Mouse (Mus musculus) liver, embryonic 16.5 days (tissue): Measurements from ENCODE around the gene Acsm2. TPM values are rescaled to one million over a fixed set of nuclear protein-coding genes. Genes with fewer than 3 reads are reported as not detected.
A peak's percentile ranks its signal among the peaks of the same experiment; 100 is the strongest.

Experiments
- ATAC-seq: fragments of 200-750 bp; cut with Nextera tagmentation; 2 replicates; pipeline ENCODE4 v1.8.0; 2017; ENCODE audit warnings: low read depth, mild to moderate bottlenecking, moderate number of reproducible peaks, moderate library complexity
- H3K27ac ChIP-seq: fragments of 300-500 bp; sonication (generic); 2 replicates; pipeline ENCODE4 v1.5.1; 2014; ENCODE audit warnings: mild to moderate bottlenecking, low read length
- H3K27me3 ChIP-seq: fragments of 300-500 bp; sonication (generic); 2 replicates; pipeline ENCODE4 v1.6.1; 2014; ENCODE audit warnings: low read depth, low read length, mixed read lengths; ENCODE audit not compliant: control insufficient read depth, insufficient read depth
- H3K36me3 ChIP-seq: fragments of 300-500 bp; sonication (generic); 2 replicates; pipeline ENCODE4 v1.6.1; 2014; ENCODE audit warnings: mild to moderate bottlenecking; ENCODE audit not compliant: control insufficient read depth, insufficient read depth
- H3K4me1 ChIP-seq: fragments of 300-500 bp; sonication (generic); 2 replicates; pipeline ENCODE4 v1.6.1; 2014; ENCODE audit warnings: low read depth, low read length, mixed read lengths; ENCODE audit not compliant: control insufficient read depth
- H3K4me2 ChIP-seq: fragments of 300-500 bp; sonication (generic); 2 replicates; pipeline ENCODE4 v1.6.1; 2014; ENCODE audit warnings: low read depth, low read length, mixed read lengths
- H3K4me3 ChIP-seq: fragments of 300-500 bp; sonication (generic); 2 replicates; pipeline ENCODE4 v1.5.1; 2014; ENCODE audit warnings: low read depth, mild to moderate bottlenecking, low read length
- H3K9ac ChIP-seq: fragments of 300-500 bp; sonication (generic); 2 replicates; pipeline ENCODE4 v1.6.1; 2014; ENCODE audit warnings: low read depth, low read length
- H3K9me3 ChIP-seq: fragments of 300-500 bp; sonication (generic); replicated peaks from 2 replicates; pipeline ENCODE4 v1.6.1; 2016; ENCODE audit warnings: low read length; ENCODE audit not compliant: control insufficient read depth
- WGBS: fragments of 180-500 bp; shearing (Covaris S2); extraction: QIAGEN DNeasy Blood & Tissue Kit; methylation state at CpG from one replicate; pipeline ENCODE4 v1.1.7; 2014; ENCODE audit not compliant: insufficient replicate concordance; 5-methylcytosine and 5-hydroxymethylcytosine counted together
- polyA plus RNA-seq: library from polyadenylated mRNA; unstranded; fragments of >200 nt; fragmentation: Nextera tagmentation; extraction: Ambion mirVana; gene quantifications from 2 replicates; pipeline ENCODE4 v1.2.1, GENCODE M21; 2015

Gene Acsm2
- polyA plus RNA-seq, 1 experiment from 2014 or later: not detected

DNA sequence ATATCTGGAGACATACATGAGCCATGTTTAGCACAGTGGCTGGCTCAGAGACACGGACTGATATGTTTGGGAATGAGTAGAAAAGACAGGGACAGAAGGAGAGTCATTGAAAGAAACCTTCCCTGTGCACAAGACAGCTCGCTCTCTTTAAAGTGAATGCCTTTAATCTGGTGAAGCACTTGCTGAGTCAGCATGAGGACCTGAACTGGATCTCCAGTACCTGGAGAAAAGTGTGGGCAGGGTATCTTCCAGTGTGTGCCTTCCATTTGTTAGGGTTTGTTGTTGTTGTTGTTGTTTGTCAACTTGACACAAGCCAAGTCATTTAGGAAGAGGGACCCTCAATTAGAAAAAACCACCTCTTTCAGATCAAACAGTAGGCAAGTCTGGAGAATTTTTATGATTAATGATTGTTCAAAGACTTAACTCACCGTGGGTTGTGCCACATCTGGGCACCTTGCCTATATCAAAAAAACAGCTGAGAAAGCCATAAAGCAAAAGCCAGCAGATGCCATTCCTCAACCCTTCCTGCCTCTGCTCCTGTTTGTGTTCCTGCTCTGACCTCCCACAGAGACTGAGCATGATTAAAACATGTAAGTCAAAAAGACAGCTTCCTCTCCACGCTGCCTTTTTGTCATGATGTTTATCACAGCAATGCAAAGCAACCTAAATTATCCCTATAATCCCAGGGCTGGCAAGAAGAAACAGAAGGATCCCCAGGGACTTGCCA lies 64.2 kb downstream of the Acsm2 start:
- no peaks in the 10 kb centered on the region for H3K4me1 ChIP-seq
- H3K36me3 ChIP-seq: no peaks in the 10 kb centered on the region
- H3K9me3 ChIP-seq: no peaks in the 10 kb centered on the region
- no peak overlapping the region for H3K27ac ChIP-seq
- peak overlapping the region; percentile 6 for H3K4me2 ChIP-seq
- 0 out of 2 replicates have a peak overlapping the region, but pooled peaks have one; percentile 8 for H3K4me3 ChIP-seq
- WGBS: 39% methylated on average over 4 of the region's 4 CpGs
- no peak for ATAC-seq
- H3K27me3 ChIP-seq: no peaks in the 10 kb centered on the region
- H3K9ac ChIP-seq: no peak overlapping the region

DNA sequence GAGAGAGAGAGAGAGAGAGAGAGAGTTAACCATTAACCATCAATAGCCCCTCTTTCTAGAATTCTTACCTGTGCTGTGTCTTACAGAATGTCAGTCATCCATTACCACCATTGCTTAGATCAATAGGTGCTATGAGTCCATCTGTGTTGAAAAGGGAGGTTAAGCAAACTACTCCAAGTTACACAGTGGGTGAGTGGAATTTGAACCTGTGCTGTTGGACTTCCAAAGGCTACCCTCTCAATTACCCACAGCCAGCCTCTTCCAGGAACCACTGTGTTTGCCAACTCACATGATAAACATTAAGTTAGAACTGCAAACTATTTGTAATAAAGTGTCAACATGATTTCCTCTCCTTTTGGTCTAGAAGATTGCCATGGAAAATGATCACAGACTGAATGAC lies 66.0 kb downstream of the Acsm2 start:
- Histone ChIP-seq H3K9me3 (no peaks in the 10 kb centered on the region), H3K4me3 (no peak overlapping the region), H3K27ac (no peak overlapping the region; the same call in 1 of the 2 replicates), H3K9ac (no peak overlapping the region), H3K4me2 (no peak overlapping the region), H3K27me3 (no peaks in the 10 kb centered on the region), H3K36me3 (no peaks in the 10 kb centered on the region), H3K4me1 (no peaks in the 10 kb centered on the region)
- ATAC-seq: peak; percentile 91

DNA sequence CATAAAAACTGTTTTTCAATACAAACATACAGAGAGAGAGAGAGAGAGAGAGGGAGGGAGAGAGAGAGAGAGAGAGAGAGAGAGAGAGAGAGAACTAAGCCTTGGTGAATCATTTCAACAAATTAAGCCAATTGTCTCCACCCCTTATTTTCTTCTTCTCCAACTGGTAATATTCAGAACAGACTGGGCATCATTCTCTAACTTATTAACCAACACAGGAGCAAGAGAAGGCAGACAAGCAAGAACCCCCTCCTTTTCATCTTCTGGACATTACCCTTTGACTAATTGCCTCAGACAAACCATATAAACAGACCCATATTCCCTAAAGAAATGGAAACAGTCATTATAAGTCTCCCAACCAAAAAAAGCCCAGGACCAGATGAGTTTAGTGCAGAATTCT lies 84.6 kb downstream of the Acsm2 start:
- no peaks in the 10 kb centered on the region for H3K36me3 ChIP-seq
- H3K4me1 ChIP-seq: no peaks in the 10 kb centered on the region
- H3K9me3 ChIP-seq: no peaks in the 10 kb centered on the region
- H3K4me2 ChIP-seq: no peak overlapping the region
- no peak for ATAC-seq
- H3K27ac ChIP-seq: no peak overlapping the region
- H3K27me3 ChIP-seq: no peaks in the 10 kb centered on the region
- H3K9ac ChIP-seq: no peak overlapping the region
- H3K4me3 ChIP-seq: no peak overlapping the region

DNA sequence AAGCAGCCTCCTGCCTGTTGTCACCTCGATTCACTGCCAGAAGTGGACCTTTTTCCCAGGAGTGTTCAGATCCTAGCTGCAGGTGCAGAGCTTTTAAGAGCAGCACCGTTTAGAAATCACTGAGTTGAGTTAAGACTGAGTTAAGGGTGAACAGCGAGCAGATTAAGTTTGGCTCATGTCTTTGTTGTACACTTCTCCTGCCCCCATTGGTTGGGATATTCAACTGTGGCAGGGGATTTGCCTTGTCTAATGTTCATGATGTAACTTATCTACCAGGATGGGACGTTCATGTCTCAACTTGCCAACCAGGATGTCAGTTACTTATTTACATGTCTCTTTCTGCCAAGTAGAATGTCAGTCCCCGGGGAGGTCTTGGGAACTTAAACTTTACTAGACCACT lies 88.2 kb downstream of the Acsm2 start:
- Histone ChIP-seq H3K9me3 (no peaks in the 10 kb centered on the region), H3K36me3 (no peaks in the 10 kb centered on the region), H3K27me3 (no peaks in the 10 kb centered on the region), H3K4me3 (no peak overlapping the region), H3K4me1 (no peaks in the 10 kb centered on the region), H3K27ac (no peak overlapping the region), H3K4me2 (no peak overlapping the region), H3K9ac (no peak overlapping the region)
- 54% methylated on average over 5 of the region's 5 CpGs for WGBS
- ATAC-seq: no peak

Other genes starting within 250 kb of the Acsm2 start
- not detected in 2 replicates for gene Gp2, start 95.1 kb upstream of the Acsm2 start, polyA plus RNA-seq
- not detected in 2 replicates for gene Umod, start 75.1 kb upstream of the Acsm2 start, polyA plus RNA-seq
- gene Acsm5, start 34.9 kb upstream of the Acsm2 start, polyA plus RNA-seq: 0.19 and 0.46 TPM in 2 replicates
- not detected in 2 replicates for gene Pdilt, start 30.9 kb upstream of the Acsm2 start, polyA plus RNA-seq
- gene Acsm1, start 52.7 kb downstream of the Acsm2 start, polyA plus RNA-seq: 15.5 and 16.7 TPM in 2 replicates
- not detected in 2 replicates for gene Acsm4, start 135.7 kb downstream of the Acsm2 start, polyA plus RNA-seq
- 19.1 and 19.8 TPM in 2 replicates for gene Thumpd1, start 166.5 kb downstream of the Acsm2 start, polyA plus RNA-seq
- gene Acsm3, start 206.6 kb downstream of the Acsm2 start, polyA plus RNA-seq: 6.1 and 8.0 TPM in 2 replicates
- gene Rexo5, start 239.7 kb downstream of the Acsm2 start, polyA plus RNA-seq: 11.9 and 13.7 TPM in 2 replicates
- gene Eri2, start 239.7 kb downstream of the Acsm2 start, polyA plus RNA-seq: 11.0 and 12.0 TPM in 2 replicates